Mouse (Mus musculus) right cerebral cortex, postnatal 36 days (tissue): ENCODE data around the gene Prlhr.

ENCODE experiments used
- DNase-seq, 2 experiments: peaks; one replicate each; pipeline ENCODE4 v3.0.0; 2022; ENCODE audit warnings: low spot score in 2 of 2, mixed read lengths in 1 of 2

Gene Prlhr

DNA sequence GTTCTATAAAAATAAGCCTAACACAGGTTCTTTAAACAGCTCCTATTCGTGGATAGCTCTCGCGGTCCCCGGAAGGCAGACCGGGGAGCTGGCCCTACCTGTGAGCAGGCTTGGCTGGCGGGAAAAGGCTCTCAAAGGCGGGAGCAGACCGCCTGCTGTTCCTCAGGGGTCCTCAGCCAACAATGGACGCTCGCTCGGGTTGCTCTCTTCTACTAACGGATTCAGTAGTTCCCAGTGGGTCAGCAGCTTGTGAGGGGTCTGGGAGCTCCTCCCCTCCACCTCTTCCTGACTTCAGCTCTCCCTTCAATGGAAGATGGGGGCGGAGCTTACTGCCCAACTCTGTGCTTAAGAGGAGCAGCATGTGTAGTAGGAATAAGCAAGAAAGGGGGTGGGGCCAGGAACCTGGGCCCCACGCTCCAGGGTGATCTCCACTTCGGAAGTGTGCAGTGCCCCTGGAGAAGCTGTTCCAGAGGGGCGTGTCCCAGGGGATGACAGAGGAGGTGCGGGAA is at the start of gene Prlhr:
Prlhr (minus strand) TSS at position 51 of the 509 bp plus-strand sequence.
- DNase-seq: no peak

DNA sequence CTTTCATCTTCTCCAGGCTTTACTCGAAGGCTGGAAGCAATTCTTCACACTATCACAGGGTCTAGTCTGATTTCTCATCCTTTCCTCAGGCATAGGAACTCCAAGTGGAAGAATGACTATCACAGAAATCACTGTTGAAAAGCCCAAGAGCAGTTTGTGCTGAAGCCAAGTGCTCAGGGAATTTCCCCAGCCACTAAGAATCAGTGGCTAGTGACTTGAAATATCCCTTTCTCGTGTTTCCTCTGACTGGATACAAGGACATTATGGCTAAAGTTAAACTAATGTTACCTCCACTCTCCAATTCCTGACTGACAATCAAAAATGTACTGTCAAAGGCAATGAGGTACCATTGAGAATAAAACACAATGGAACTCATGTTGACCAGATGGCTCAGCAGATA is 47.0 kb upstream of the Prlhr start:
- no peak for DNase-seq

DNA sequence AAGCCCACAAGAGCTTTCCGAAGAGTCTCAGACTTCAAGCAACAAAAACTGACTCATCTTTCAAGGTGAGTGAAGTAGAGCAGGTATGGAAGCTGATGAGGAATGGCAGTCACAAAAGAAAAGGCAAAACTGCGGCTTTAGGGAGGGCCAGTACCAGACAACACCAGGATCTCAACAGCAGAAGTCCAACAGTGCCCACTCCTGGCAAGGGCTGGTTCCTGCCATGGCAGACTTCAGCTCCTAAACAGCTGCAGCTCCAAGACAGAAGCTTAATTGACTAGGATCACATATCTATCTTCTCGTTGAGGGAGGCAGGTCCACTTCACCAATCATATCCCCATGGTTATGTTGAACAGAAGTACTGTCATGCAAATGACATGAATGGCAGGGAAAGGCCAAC is 45.3 kb upstream of the Prlhr start:
- no peak for DNase-seq

DNA sequence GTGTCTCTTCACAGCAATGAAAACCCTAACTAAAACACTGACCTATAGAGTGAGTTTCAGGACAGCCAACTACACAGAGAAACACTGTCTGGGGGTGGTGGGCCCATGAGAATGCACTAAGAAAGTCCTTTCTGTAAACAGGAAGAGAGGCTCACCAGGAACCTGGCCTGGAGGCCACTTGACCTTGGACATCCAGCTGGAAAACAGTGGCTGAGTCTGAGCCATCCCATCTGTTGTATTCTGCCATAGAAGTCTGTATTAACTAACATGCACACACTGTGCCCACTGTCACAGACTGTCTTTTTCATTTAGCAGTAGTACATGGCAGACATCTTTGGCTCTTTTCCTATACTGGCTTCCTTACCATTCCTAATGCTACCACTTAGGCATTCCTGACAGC is 32.1 kb upstream of the Prlhr start:
- no peak for DNase-seq

DNA sequence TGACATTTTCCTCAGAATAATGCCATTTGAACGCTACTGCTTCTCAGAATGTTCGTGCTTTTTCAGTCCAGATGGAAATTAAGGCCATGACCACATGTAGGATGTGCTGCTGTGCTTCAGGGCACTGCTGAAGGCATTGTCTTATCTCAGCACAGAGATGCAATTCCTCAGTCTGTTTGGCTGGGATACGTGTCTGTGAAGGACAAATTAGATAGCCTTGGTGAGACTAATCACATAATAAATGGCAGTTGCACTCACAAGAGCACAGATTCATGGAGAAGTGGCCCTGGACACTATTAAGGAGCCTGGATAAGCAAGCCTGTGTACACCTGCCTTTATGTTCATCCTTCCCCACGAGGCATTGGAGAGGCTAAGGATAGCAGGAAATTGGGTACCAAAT is 29.1 kb upstream of the Prlhr start:
- no peak for DNase-seq

DNA sequence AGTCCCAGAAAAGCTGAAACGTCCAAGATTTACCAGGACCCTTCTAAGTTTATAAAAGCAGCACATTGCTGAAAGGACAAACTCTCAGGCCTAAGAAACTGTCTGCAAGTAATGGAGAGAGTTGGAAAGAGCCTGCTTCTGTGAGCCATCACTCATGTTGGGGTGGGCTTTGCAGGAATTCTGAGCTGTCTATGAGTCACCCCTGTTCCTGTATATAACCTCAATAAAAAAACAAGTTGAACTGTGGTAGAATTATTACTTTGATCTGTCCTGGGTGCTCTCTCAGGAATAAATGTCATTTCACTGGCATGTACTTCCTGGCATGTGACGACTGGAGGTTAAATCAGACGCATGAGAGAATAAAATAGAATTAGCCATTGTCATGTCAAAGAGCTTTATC is 27.7 kb upstream of the Prlhr start:
- no peak for DNase-seq

DNA sequence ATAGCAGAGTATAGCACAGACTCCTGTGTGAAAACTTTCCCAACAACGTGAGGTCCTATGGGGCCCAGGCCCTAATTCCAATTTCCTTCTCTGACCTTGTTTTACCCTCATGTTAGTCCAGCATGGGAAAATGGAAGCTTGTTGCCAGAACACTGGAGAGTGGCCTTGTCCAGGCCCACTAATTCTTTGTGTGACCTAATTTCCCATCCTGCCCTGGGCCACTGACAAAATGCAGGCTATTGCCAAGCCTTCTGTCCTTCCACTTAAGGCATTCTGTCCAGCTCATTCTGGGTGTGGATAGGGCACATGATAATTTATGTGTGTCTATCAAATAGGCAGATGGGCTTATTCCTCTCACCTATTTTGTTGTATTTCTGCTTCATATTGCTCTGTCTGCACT is 21.5 kb upstream of the Prlhr start:
- DNase-seq: no peak

DNA sequence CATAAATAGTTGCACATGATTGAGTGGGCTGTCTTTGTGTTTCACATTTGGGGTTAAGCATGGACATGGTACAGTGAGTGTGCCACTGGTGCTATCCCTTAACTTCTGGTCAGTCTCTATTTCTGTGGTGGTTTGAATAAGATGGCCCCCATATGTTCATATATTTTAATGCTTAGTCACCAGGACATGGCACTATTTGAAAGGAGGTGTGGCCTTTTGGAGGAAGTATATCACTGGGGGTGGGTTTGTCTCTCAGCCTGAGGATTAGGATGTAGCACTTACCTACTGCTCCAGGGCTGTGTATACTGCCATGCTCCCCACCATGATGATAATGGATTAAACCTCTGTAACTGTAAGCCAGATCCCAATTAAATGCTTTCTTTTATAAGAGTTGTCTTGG is 17.2 kb upstream of the Prlhr start:
- DNase-seq: no peak

DNA sequence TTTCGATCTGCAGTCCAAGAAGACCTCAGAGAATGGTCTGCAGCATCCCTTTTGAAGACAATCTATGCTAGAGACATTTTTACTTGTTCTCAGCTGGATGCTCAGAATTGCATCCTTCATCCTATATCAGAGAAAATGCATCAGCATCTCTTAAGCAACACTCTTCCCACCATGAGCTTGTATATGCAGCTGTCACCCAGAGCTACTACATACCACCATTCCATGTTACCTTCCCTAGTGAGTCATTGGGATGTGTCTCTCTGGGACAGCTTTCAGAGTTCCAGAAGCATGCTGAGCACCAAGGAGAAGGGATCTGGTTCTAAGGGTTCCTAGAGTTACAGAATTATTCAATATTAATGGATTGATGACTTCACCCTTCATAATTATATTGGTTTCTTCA is 10.8 kb upstream of the Prlhr start:
- no peak for DNase-seq

DNA sequence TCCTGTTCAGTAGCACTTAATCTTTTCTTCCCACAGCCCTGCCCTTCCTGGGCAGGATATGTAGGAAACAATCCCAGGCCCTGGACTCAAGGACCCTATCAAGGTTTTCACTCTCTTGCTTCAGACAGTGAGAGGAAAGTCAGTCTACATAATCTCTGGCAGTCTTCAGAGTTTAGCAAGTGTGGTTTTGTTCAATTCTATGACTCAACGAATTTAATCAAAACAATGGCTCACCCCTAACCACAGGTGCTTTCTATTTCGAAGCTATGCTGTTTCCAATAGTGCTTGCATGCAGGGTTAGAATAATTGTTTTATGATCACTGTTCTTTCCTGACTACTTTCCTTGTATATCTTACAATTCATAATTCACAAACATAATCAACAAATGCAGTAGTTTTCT is 9.7 kb upstream of the Prlhr start:
- DNase-seq: no peak

DNA sequence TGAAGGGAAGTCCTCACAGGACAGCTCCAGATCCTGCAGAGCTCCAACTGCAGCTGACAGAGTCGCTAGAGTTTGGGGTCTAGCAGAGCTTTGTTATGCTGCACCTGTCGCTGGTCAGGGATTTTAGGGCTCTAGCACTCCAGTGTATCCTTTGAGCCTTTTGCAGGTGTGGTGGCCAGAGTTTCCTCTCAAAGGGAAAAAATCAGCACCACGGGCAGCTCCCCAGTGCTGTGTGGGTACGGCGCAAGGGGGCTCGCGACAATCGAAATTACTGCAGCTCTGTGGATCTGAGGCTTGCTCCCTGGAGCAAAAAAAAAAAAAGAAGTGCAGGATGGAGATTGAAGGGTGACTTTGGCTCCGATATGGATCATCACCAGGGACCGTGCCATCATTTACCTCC is 742 bp upstream of the Prlhr start:
- no peak for DNase-seq

DNA sequence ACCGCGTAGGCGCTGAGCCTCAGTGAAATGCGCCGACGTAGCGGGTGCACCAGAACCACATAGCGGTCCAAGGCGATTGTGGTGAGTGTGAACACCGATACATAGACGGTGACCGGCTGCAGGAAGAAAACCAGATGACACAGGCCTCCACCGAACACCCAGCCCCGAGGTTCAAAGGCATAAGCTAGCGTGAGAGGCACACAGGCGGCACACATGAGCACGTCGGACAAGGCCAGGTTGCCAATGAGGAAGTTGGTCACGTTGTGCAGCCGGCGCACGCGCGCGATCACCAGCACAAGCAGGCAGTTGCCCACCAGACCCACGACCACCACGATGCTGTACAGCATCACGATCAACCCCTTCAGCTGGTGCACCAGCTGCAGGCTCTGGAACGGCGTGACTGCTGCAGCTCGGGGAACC is 506 bp downstream of the Prlhr start:
- no peak for DNase-seq

DNA sequence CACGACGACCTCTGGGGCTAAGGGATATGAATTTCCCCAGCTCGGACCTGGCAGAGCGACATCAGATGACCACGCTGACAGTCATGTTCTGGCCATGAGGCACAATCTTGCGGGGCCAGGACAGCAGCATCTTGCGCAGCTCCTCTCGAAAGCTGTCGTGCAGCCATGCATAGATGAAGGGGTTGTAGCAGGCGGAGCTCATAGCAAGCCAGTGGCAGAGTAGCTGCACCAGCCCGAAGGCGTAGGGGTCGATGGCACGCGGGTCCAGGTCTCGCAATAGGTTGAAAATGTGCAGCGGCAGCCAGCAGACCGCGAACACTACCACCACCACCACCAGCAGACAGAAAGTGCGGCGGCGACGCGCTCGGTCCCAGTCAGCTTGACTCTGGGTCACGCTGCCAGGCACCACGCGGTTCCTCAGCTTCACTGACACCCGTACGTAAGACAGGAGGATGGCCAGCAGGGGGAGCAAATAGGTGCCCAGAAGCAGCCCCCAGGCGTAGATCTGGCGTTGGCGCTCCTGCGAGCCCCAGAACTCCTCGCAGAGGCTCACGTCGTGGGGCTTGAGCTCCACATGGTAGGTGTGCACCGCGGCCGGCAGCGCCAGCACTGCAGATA is 1.0 kb downstream of the Prlhr start:
- DNase-seq: peak; percentile 23 to 25

DNA sequence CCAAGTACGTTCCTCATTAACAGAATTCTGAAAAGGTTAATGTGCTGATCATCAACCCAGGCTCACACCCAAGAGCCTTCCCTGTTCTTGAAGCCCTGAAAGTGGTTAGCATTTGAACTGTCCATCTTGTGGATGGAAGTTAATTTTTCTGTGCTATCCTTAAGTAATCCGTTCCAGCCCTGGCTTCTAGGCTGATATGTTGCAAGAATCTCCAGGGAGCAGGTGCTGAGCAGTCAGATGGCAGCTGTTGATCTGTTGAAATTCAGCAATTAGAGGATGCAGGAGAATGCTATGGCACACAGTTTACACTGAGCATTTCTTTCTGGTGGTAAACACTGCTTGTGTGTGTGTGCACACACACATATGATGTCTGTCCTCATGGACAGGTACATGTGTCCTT is 2.4 kb downstream of the Prlhr start:
- no peak for DNase-seq

DNA sequence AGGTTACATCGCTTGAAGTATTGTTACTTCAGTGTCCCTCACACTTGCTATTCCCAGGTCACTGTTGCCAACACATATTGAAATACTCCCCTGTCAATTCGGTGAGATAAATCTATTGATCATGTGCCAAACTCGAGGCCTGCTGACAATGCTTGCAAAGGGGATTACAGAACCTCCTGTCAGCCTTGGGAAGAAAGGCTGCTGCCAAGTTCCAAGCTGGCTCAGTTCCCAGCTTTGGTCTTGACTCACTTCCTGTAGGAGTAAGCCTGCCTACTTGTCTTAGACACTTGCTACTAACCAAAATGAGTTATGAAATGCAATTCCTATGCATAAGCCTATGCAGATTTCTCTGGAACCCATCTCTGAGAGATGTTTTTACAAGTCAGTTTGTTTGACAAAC is 4.2 kb downstream of the Prlhr start:
- DNase-seq: peak; percentile 69 to 72

DNA sequence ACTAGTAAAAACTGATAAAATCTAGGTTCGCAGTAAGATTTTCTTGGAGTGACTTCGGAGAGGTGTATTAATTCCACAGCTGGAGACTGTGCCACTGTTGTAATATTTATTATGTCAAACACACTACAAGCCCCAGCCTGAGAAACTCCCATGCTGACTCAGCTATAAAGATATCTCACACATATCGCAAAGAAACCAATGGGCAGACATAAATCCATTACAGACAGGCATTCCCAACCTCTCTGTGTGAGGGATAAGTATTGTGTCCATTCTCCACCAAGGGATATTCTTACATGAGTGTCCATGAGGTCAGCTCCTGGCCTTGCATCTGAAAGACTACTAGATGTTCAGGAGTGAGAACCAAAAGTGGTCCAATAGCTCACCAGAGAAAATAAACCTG is 4.7 kb downstream of the Prlhr start:
- DNase-seq: no peak

DNA sequence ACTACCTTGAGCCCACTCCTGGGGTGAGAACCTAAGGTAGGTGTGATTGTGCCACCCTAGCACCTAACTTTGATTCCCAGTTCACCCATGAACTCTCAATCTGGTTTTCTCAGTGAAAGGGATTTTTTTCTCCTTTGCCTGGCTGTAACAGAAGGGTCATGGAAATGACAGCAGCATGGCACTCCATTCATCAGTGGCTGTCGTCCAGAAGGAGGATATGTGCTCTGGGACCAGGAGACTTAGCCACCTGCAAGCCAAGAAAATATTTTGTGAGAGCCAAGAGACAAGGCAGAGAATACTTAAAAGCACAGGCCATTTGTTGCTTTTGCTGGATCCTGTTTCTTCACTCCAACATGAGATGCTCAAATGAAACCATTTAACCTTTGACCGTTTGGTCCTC is 6.6 kb downstream of the Prlhr start:
- no peak for DNase-seq

DNA sequence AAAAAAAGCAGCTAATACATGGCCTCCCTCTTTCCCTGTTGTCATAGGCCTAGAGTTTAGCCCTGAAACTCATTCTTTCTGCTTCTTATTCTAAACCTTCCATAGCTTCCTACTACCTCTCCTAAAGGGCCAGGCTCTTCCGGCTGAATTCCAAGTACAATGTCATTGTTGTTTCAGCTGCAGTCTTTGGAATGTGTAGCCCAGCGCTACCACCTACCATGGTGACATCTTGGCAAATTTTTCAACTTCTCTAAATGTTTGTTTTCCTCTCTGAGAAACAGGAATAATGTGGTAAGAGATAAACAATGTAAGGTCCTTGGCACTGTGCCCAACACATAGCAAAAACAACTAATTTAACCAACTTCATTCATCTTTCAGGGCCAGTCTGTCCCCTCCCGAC is 8.4 kb downstream of the Prlhr start:
- DNase-seq: no peak

DNA sequence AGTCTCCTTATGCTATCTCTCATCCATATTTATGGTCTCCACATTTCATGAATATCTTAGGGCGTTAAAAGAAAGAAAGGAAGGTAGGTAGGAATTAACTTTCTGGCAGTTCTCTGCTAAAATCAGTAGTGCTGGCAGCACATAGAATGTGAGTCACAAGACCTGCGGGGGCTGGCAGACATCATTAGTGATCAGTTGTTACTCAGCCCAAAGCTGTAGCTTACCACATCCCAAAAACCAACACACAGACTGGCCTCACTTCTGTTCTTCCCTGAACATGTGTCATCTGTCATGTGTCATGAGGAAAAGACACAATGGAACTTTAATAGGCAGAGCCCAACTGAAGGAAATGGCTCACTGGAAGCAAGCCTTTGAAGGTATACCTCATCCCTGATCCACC is 9.0 kb downstream of the Prlhr start:
- DNase-seq: no peak

DNA sequence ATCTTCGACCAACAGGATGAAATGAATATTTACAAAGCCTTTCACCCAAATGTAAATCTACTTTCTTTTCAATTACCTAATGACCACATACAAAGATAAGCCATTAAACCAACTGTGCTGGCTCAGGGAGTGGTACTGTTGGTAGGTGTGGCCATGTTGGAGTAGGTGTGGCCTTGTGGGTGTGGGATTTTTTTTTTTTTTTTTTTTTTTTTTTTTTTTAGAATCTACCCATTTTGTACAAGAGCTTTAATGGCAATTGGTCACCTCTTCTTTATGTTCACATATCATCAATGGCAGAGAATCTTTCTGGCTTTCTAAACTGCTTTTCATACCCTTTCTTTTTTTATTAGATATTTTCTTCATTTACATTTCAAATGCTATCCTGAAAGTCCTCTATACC is 12.3 kb downstream of the Prlhr start:
- no peak for DNase-seq

DNA sequence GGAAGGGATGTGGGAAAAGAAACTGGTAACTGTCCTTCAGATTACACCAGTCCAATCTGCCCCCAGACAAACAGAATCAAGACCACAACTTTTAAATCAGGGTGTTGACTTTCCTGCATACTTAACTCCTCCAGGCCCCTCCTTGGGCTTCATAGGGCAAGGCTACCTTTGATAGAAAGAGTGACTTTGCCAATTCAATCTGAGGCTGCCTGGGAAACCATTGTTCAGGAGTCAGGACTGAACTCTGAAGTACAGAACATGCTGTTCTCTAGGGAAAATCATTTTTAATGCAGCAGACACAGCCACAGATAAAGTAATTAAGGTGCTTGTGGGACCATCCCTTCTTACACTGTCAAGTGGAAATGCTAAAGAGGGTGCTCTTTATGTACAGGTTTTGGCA is 27.6 kb downstream of the Prlhr start:
- no peak for DNase-seq

DNA sequence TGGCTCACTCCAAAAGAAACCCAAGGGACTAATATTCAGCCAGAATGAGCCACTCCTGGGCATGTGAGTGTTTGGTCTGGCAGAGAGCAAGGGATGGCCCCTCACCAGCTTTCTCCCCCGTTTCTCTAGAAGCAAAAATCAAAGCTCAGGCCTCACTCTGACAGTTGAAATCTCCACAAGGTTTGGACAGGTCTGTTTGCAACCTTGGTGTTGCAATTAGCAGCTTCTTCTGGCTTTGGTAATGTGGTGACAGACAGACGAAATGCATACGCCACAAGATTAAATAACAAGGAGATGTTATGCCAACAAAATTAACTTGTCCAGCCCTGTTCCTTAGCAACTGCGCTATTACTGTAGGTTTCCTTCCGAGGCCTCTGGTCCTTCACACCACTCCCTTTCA is 28.0 kb downstream of the Prlhr start:
- DNase-seq: no peak

DNA sequence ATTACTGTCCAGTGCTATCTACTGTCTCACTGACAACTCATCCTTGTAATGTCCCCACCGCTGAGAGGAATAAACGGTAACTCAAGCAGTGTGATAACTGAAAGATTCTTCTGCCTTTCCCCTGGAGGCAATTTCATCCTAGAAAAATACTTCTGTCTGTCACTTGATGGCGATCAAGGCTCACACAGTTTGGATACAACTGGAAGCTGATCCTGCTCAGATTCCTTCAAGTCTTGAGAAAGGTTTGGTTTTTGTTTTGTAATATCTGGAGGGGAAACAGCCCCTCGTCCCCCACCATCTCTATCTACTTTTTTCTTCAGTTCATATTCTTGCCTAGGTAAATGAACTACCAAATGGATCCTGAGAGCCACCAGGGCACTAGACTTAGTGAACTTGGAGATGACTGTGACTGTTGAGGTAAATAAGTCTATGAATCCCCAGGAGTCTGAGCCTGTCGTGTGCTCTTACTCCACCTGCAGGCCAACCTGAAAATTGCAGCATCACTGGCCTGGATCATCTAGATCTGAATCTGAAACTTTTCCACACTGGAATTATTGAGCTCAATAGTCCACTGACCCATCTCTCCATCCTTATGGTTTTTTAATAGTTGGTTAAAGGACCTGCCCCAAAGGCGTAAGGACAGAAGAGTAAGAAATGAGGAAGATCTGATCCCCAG is 30.4 kb downstream of the Prlhr start:
- DNase-seq: no peak
